Mouse (Mus musculus) megakaryocyte, embryonic 14.5 days (primary cell): ENCODE data around the gene Cldn15. TPM values are rescaled to one million over a fixed set of nuclear protein-coding genes. Genes with fewer than 3 reads are reported as not detected.

Source experiments
- H3K27me3 ChIP-seq: replicated peaks from 2 replicates; pipeline ENCODE3; 2012; ENCODE audit warnings: inconsistent platforms
- H3K36me3 ChIP-seq: replicated peaks from 2 replicates; pipeline ENCODE3; 2012; ENCODE audit warnings: low read length, inconsistent platforms, mixed read lengths
- H3K4me1 ChIP-seq: 2 replicates; pipeline ENCODE4 v1.6.1; 2012; ENCODE audit warnings: inconsistent platforms
- H3K4me3 ChIP-seq: replicated peaks from 2 replicates; pipeline ENCODE3; 2012; ENCODE audit warnings: moderate library complexity, mild to moderate bottlenecking, inconsistent platforms
- H3K9me3 ChIP-seq: 2 replicates; pipeline ENCODE4 v1.6.1; 2012; ENCODE audit warnings: inconsistent platforms
- FLI1 ChIP-seq: IDR thresholded peaks from 2 replicates; pipeline ENCODE4 v1.6.1; 2012; ENCODE audit warnings: low read length, inconsistent platforms, mixed read lengths
- GATA1 ChIP-seq: IDR thresholded peaks from 3 replicates; pipeline ENCODE4 v1.6.1; 2012; ENCODE audit warnings: mixed read lengths, low read length, inconsistent platforms, borderline replicate concordance
- polyA plus RNA-seq: library from polyadenylated mRNA; stranded (reverse); fragments of >175 nt; gene quantifications from 2 replicates; pipeline ENCODE4 v1.2.3, GENCODE M21; 2012; ENCODE audit warnings: low replicate concordance; ENCODE audit not compliant: insufficient read depth

Gene Cldn15
- polyA plus RNA-seq = 0.90 and 4.8 TPM in 2 replicates

DNA sequence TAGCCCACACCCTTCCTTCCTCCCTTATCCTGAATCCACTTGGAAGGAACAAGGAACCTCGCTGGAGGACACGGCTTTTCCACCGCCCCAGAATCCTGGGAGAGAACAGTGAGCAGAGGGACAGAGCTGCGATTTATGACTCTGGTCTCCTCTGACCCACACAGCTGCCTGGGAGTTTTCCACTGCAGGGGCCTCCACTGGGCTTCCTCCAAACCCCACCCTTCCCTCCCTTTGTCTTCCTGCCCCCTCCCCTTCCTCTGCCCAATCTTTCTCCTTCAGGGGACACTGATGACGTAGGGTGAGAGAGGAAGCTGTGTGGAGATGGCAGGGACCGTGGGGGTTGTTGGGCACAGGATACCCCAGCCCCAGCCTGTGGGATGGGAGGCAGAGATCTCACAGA is at the start of gene Cldn15:
Gene Cldn15, plus strand, starts transcription at position 286 of the 400 bp plus-strand sequence.
- H3K4me3 ChIP-seq = no peak within 1 kb of the TSS
- TF ChIP-seq GATA1 (no peak), FLI1 (no peak)
- no peaks in the 10 kb centered on the region for H3K9me3 ChIP-seq
- H3K27me3 ChIP-seq = no peaks in the 10 kb centered on the region
- peaks cover 49% of the 10 kb centered on the region for H3K4me1 ChIP-seq
- peaks cover 61% of the 10 kb centered on the region for H3K36me3 ChIP-seq

DNA sequence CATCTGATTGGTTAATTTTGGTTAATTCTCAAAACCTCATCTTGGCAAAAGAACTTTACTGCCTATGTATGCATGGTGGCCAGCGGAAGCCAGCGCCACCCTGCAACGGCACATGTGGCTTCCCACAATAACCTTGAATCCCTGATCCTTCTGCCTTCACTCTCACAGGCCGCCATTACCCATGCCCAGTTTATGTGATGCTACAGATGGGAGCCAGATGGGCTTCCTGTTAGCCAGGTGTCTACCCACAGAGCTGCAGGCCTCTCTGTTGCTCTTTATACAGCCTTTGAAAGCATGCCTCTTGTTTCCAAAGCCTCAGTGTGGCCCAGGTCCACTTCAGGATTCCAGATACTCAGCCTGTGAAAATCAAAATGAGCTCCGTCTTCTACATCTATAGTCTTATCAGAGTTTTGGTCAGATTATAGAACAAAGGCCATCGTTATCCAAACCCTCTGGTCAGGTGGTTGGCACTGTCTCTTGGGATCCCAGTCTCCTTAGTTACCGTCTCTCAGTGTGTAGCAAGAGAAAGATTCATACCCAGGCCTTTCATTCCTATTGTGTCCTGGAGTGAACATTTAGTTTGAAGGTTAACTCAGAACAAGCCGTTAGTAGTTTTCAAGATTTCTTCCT is 48.7 kb upstream of the Cldn15 start:
- peaks cover 33% of the 10 kb centered on the region for H3K4me1 ChIP-seq
- H3K4me3 ChIP-seq = no peak overlapping the region
- H3K36me3 ChIP-seq = peaks cover 44% of the 10 kb centered on the region
- no peaks in the 10 kb centered on the region for H3K9me3 ChIP-seq
- TF ChIP-seq FLI1 = no peak
- no peak for TF ChIP-seq GATA1
- H3K27me3 ChIP-seq = no peaks in the 10 kb centered on the region

- peaks cover 40% of the 10 kb centered on the region for H3K36me3 ChIP-seq
- TF ChIP-seq GATA1 = no peak
- TF ChIP-seq FLI1 = no peak
- no peaks in the 10 kb centered on the region for H3K9me3 ChIP-seq
Observed at GRCm38 (mm10) chr5:136918655-136919472, 47.6 kb upstream of the Cldn15 start.

GRCm38 (mm10) chr5:136919546-136920301 is 46.7 kb upstream of the Cldn15 start:
- Histone ChIP-seq H3K36me3 (peaks cover 40% of the 10 kb centered on the region), H3K4me1 (peaks cover 36% of the 10 kb centered on the region), H3K27me3 (no peaks in the 10 kb centered on the region), H3K4me3 (peak overlapping the region; percentile 99), H3K9me3 (no peaks in the 10 kb centered on the region)
- TF ChIP-seq FLI1 (no peak), GATA1 (no peak)

More at GRCm38 (mm10) chr5:136918655-136919472, 47.6 kb upstream of the Cldn15 start:
- H3K27me3 ChIP-seq = no peaks in the 10 kb centered on the region
- H3K4me3 ChIP-seq = peak overlapping the region; percentile 99
- H3K4me1 ChIP-seq = peaks cover 36% of the 10 kb centered on the region

GRCm38 (mm10) chr5:136922830-136923229 is 43.6 kb upstream of the Cldn15 start:
- no peak overlapping the region for H3K4me3 ChIP-seq
- H3K36me3 ChIP-seq = peaks cover 57% of the 10 kb centered on the region
- no peak for TF ChIP-seq FLI1

DNA sequence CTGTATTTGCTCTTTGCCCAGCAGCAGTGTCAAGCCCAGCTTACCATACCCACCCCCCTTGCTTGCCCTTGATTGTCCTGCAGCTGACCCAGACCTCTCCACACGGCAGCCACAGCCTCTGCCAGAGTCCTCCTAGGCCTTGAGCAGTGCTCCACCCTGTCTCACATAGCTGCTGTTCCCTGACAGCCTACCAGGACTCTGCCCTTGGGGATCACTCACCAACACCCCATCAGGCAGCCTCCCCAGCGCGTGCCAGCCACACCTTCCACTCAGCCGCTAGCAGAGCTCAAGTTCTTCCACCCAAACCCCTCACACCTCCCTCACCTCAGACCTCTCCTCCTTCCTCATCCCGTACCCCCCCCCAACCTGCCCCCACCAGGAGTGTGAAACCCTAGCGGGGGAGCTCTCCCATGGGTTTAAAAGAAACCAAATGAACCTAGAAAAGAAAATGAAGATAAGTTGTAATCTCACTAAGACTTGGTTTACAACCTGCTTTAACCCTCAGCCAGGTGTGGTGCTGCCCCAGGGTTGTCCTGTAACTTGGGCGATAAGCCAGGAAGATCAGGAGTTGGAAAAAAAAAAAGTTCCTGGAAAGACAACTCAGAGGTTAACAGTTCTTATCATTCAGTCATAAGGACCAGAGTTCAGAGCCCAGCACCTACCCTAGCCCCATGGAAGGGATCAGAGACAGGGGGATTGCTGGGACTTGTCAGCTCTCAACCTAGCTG is 42.5 kb upstream of the Cldn15 start:
- Histone ChIP-seq H3K4me1 (peaks cover 31% of the 10 kb centered on the region), H3K27me3 (no peaks in the 10 kb centered on the region), H3K4me3 (no peak overlapping the region), H3K9me3 (no peaks in the 10 kb centered on the region), H3K36me3 (peaks cover 60% of the 10 kb centered on the region)
- no peak for TF ChIP-seq FLI1
- TF ChIP-seq GATA1 = no peak

More at GRCm38 (mm10) chr5:136922830-136923229, 43.6 kb upstream of the Cldn15 start:
- H3K27me3 ChIP-seq = no peaks in the 10 kb centered on the region
- peaks cover 36% of the 10 kb centered on the region for H3K4me1 ChIP-seq
- no peaks in the 10 kb centered on the region for H3K9me3 ChIP-seq

GRCm38 (mm10) chr5:136929073-136929472 is 37.3 kb upstream of the Cldn15 start:
- TF ChIP-seq FLI1 = no peak
- no peak for TF ChIP-seq GATA1

GRCm38 (mm10) chr5:136931896-136932295 is 34.5 kb upstream of the Cldn15 start:
- no peaks in the 10 kb centered on the region for H3K27me3 ChIP-seq
- peaks cover 3% of the 10 kb centered on the region; the same call in 1 of the 2 replicates for H3K4me1 ChIP-seq
- TF ChIP-seq GATA1 (no peak), FLI1 (no peak)
- H3K4me3 ChIP-seq = no peak overlapping the region
- H3K36me3 ChIP-seq = peaks cover 76% of the 10 kb centered on the region
- H3K9me3 ChIP-seq = no peaks in the 10 kb centered on the region

More at GRCm38 (mm10) chr5:136929073-136929472, 37.3 kb upstream of the Cldn15 start:
- no peak overlapping the region for H3K4me3 ChIP-seq
- no peaks in the 10 kb centered on the region for H3K27me3 ChIP-seq
- no peaks in the 10 kb centered on the region for H3K9me3 ChIP-seq
- peaks cover 87% of the 10 kb centered on the region for H3K36me3 ChIP-seq
- H3K4me1 ChIP-seq = peaks cover 3% of the 10 kb centered on the region; the same call in 1 of the 2 replicates

DNA sequence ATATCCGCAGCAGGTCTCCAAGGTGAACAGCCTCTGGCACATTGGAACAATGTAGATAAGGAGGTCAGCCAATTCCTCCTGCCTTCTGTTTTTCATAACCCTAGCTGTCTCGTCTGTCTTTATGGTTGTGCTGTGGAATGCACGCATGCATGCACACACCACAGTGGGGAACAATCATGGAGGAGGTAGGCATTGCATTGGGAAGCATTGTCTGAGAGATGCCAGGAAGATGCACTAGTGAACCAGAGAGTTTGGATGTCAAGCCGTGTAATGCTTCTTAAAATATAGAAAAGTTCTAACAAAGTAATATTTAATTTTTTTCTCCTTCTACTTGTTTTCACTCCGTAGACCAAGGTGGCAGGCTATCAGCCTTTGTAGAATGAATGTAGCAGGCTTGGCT is 33.5 kb upstream of the Cldn15 start:
- Histone ChIP-seq H3K9me3 (no peaks in the 10 kb centered on the region), H3K27me3 (no peaks in the 10 kb centered on the region), H3K4me3 (no peak overlapping the region), H3K4me1 (peaks cover 3% of the 10 kb centered on the region; the same call in 1 of the 2 replicates), H3K36me3 (peaks cover 69% of the 10 kb centered on the region)
- TF ChIP-seq GATA1 (no peak), FLI1 (no peak)
